Mouse (Mus musculus): ENCODE results near the gene Agk. TPM values are rescaled to one million over a fixed set of nuclear protein-coding genes. Genes with fewer than 3 reads are reported as not detected.

Gene Agk
- polyA plus RNA-seq, 1 experiment = 10.0 TPM

- Histone ChIP-seq H3K36me3 (ENCODE audit: control insufficient read depth, insufficient read depth) (no peaks in the 10 kb centered on the region), H3K79me2 (ENCODE audit: control insufficient read depth, insufficient read depth) (no peaks in the 10 kb centered on the region), H3ac (ENCODE audit: control insufficient read depth, insufficient read length) (no peak overlapping the region), H3K4me3 (no peak overlapping the region), H3K27me3 (ENCODE audit: control insufficient read depth, insufficient read depth, insufficient read length) (no peaks in the 10 kb centered on the region), H3K4me2 (ENCODE audit: low read depth) (no peak overlapping the region)
- no peak for TF ChIP-seq CEBPB (IDR thresholded peaks at IDR 0.05; ENCODE audit: insufficient read depth, poor library complexity, severe bottlenecking)
- TF ChIP-seq E2F4 (IDR thresholded peaks at IDR 0.05; ENCODE audit: insufficient read depth) = no peak
- TF ChIP-seq REST (IDR thresholded peaks at IDR 0.05; ENCODE audit: insufficient read depth, insufficient read length) = no peak
- no peak for TF ChIP-seq MAX (IDR thresholded peaks at IDR 0.05; ENCODE audit: low read depth)
- TF ChIP-seq TCF12 (IDR thresholded peaks at IDR 0.05; ENCODE audit: insufficient read depth, poor library complexity, severe bottlenecking) = no peak
Observed at GRCm38 (mm10) chr6:40413565-40413964, 88.6 kb downstream of the Agk start.

- TF ChIP-seq POLR2AphosphoS2 (IDR thresholded peaks at IDR 0.05; ENCODE audit: insufficient read length, low read depth) (no peak), SRF (IDR thresholded peaks at IDR 0.05; ENCODE audit: control insufficient read depth, insufficient read length, low read depth) (no peak), MAX (IDR thresholded peaks at IDR 0.05; ENCODE audit: low read depth) (no peak), TCF12 (IDR thresholded peaks at IDR 0.05; ENCODE audit: insufficient read depth, poor library complexity, severe bottlenecking) (no peak), POLR2A (IDR thresholded peaks at IDR 0.05; ENCODE audit: insufficient read length, low read depth) (no peak), MYOG (IDR thresholded peaks at IDR 0.05; ENCODE audit: control insufficient read depth in 1 of 3, insufficient read depth in 1 of 3, insufficient read length in 2 of 3, low read depth in 2 of 3) (no peak), CEBPB (IDR thresholded peaks at IDR 0.05; ENCODE audit: insufficient read depth, poor library complexity, severe bottlenecking) (no peak), MYOD1 (IDR thresholded peaks at IDR 0.05; ENCODE audit: control insufficient read depth in 1 of 3, insufficient read length in 2 of 3, low read depth in 2 of 3) (no peak)
- Histone ChIP-seq H3K4me3 (no peak overlapping the region), H3K27me3 (ENCODE audit: control insufficient read depth, insufficient read depth, insufficient read length) (no peaks in the 10 kb centered on the region), H3ac (ENCODE audit: control insufficient read depth, insufficient read length) (no peak overlapping the region), H3K4me2 (ENCODE audit: low read depth) (no peak overlapping the region), H3K79me2 (ENCODE audit: control insufficient read depth, insufficient read depth) (no peaks in the 10 kb centered on the region), H3K36me3 (ENCODE audit: control insufficient read depth, insufficient read depth) (no peaks in the 10 kb centered on the region)
Observed at GRCm38 (mm10) chr6:40415799-40416198, 90.8 kb downstream of the Agk start.

GRCm38 (mm10) chr6:40418386-40418785, 93.4 kb downstream of the Agk start:
- Histone ChIP-seq H3ac (ENCODE audit: control insufficient read depth, insufficient read length) (no peak overlapping the region), H3K79me2 (ENCODE audit: control insufficient read depth, insufficient read depth) (no peaks in the 10 kb centered on the region), H3K36me3 (ENCODE audit: control insufficient read depth, insufficient read depth) (no peaks in the 10 kb centered on the region), H3K4me2 (ENCODE audit: low read depth) (no peak overlapping the region), H3K4me3 (no peak overlapping the region), H3K27me3 (ENCODE audit: control insufficient read depth, insufficient read depth, insufficient read length) (no peaks in the 10 kb centered on the region)
- TF ChIP-seq USF1 (IDR thresholded peaks at IDR 0.05; ENCODE audit: low read depth) (no peak), REST (IDR thresholded peaks at IDR 0.05; ENCODE audit: insufficient read depth, insufficient read length) (no peak), SRF (IDR thresholded peaks at IDR 0.05; ENCODE audit: control insufficient read depth, insufficient read length, low read depth) (no peak), TCF3 (IDR thresholded peaks at IDR 0.05; ENCODE audit: insufficient read length, low read depth) (no peak), POLR2AphosphoS2 (IDR thresholded peaks at IDR 0.05; ENCODE audit: insufficient read length, low read depth) (no peak), E2F4 (IDR thresholded peaks at IDR 0.05; ENCODE audit: insufficient read depth) (no peak), TCF12 (IDR thresholded peaks at IDR 0.05; ENCODE audit: insufficient read depth, poor library complexity, severe bottlenecking) (no peak), MYOD1 (IDR thresholded peaks at IDR 0.05; ENCODE audit: control insufficient read depth in 1 of 3, insufficient read length in 2 of 3, low read depth in 2 of 3) (no peak), CEBPB (IDR thresholded peaks at IDR 0.05; ENCODE audit: insufficient read depth, poor library complexity, severe bottlenecking) (no peak)

- Histone ChIP-seq H3K4me3 (no peak overlapping the region), H3K4me2 (ENCODE audit: low read depth) (no peak overlapping the region), H3ac (ENCODE audit: control insufficient read depth, insufficient read length) (no peak overlapping the region), H3K36me3 (ENCODE audit: control insufficient read depth, insufficient read depth) (no peaks in the 10 kb centered on the region), H3K27me3 (ENCODE audit: control insufficient read depth, insufficient read depth, insufficient read length) (no peaks in the 10 kb centered on the region), H3K79me2 (ENCODE audit: control insufficient read depth, insufficient read depth) (no peaks in the 10 kb centered on the region)
- TF ChIP-seq MYOG (IDR thresholded peaks at IDR 0.05; ENCODE audit: control insufficient read depth in 1 of 3, insufficient read depth in 1 of 3, insufficient read length in 2 of 3, low read depth in 2 of 3) (no peak), TCF3 (IDR thresholded peaks at IDR 0.05; ENCODE audit: insufficient read length, low read depth) (no peak), REST (IDR thresholded peaks at IDR 0.05; ENCODE audit: insufficient read depth, insufficient read length) (no peak), SRF (IDR thresholded peaks at IDR 0.05; ENCODE audit: control insufficient read depth, insufficient read length, low read depth) (no peak), USF1 (IDR thresholded peaks at IDR 0.05; ENCODE audit: low read depth) (no peak), POLR2AphosphoS2 (IDR thresholded peaks at IDR 0.05; ENCODE audit: insufficient read length, low read depth) (no peak), CEBPB (IDR thresholded peaks at IDR 0.05; ENCODE audit: insufficient read depth, poor library complexity, severe bottlenecking) (no peak), POLR2A (IDR thresholded peaks at IDR 0.05; ENCODE audit: insufficient read length, low read depth) (no peak), TCF12 (IDR thresholded peaks at IDR 0.05; ENCODE audit: insufficient read depth, poor library complexity, severe bottlenecking) (no peak), E2F4 (IDR thresholded peaks at IDR 0.05; ENCODE audit: insufficient read depth) (no peak), MYOD1 (IDR thresholded peaks at IDR 0.05; ENCODE audit: control insufficient read depth in 1 of 3, insufficient read length in 2 of 3, low read depth in 2 of 3) (no peak), MAX (IDR thresholded peaks at IDR 0.05; ENCODE audit: low read depth) (no peak)
Observed at GRCm38 (mm10) chr6:40421099-40421498, 96.1 kb downstream of the Agk start.

- H3K4me2 ChIP-seq (ENCODE audit: low read depth) = no peak overlapping the region
- TF ChIP-seq MAX (IDR thresholded peaks at IDR 0.05; ENCODE audit: low read depth) (no peak), REST (IDR thresholded peaks at IDR 0.05; ENCODE audit: insufficient read depth, insufficient read length) (no peak), POLR2A (IDR thresholded peaks at IDR 0.05; ENCODE audit: insufficient read length, low read depth) (no peak), TCF3 (IDR thresholded peaks at IDR 0.05; ENCODE audit: insufficient read length, low read depth) (no peak), USF1 (IDR thresholded peaks at IDR 0.05; ENCODE audit: low read depth) (no peak), SRF (IDR thresholded peaks at IDR 0.05; ENCODE audit: control insufficient read depth, insufficient read length, low read depth) (no peak), CEBPB (IDR thresholded peaks at IDR 0.05; ENCODE audit: insufficient read depth, poor library complexity, severe bottlenecking) (no peak), MYOG (IDR thresholded peaks at IDR 0.05; ENCODE audit: control insufficient read depth in 1 of 3, insufficient read depth in 1 of 3, insufficient read length in 2 of 3, low read depth in 2 of 3) (no peak), MYOD1 (IDR thresholded peaks at IDR 0.05; ENCODE audit: control insufficient read depth in 1 of 3, insufficient read length in 2 of 3, low read depth in 2 of 3) (no peak), E2F4 (IDR thresholded peaks at IDR 0.05; ENCODE audit: insufficient read depth) (no peak), TCF12 (IDR thresholded peaks at IDR 0.05; ENCODE audit: insufficient read depth, poor library complexity, severe bottlenecking) (no peak), POLR2AphosphoS2 (IDR thresholded peaks at IDR 0.05; ENCODE audit: insufficient read length, low read depth) (no peak)
- H3K4me3 ChIP-seq = no peak overlapping the region
- no peaks in the 10 kb centered on the region for H3K36me3 ChIP-seq (ENCODE audit: control insufficient read depth, insufficient read depth)
- no peaks in the 10 kb centered on the region for H3K79me2 ChIP-seq (ENCODE audit: control insufficient read depth, insufficient read depth)
- no peak overlapping the region for H3ac ChIP-seq (ENCODE audit: control insufficient read depth, insufficient read length)
- H3K27me3 ChIP-seq (ENCODE audit: control insufficient read depth, insufficient read depth, insufficient read length) = no peaks in the 10 kb centered on the region
Observed at GRCm38 (mm10) chr6:40423013-40423412, 98.0 kb downstream of the Agk start.
